Mouse (Mus musculus): ENCODE data around the gene Il33. TPM values are rescaled to one million over a fixed set of nuclear protein-coding genes. Genes with fewer than 3 reads are reported as not detected.

The Il33 gene
- 2.3 TPM in 2 replicates for polyA plus RNA-seq (2015; fragmentation: Nextera tagmentation; extraction: Ambion mirVana)

DNA sequence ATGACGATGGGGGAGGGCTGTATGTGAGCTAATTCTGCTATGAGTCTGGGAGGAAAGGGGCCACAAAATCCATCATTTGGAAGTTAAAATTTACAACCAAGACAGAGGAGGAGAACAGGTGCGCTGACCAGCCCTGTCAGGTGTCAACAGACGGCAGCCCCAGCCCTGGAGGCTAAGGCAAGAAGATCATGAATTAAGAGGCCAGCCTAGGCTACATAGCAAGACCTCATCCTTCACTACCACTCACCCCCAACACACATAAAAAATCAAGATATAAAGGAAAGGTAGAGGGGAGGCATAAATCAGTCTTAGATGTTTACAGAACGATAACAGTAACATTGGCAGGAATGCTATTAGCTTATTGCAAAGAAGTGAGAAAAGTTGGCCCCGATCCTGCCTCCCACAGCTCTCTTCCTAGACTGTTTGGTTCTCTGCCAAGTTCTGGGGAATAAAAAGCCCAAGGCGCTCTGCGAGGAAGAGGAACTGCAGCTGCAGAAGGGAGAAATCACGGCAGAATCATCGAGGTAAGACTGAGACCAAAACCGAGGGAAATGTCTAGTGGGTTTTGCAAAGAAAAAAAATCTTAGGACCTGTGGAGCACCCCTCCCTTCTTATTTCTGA, at the start of gene Il33:
Gene Il33 (plus strand): TSS at position 477 of the 621 bp plus-strand sequence.
- DNase-seq (ENCODE audit: low spot score) = no peak

DNA sequence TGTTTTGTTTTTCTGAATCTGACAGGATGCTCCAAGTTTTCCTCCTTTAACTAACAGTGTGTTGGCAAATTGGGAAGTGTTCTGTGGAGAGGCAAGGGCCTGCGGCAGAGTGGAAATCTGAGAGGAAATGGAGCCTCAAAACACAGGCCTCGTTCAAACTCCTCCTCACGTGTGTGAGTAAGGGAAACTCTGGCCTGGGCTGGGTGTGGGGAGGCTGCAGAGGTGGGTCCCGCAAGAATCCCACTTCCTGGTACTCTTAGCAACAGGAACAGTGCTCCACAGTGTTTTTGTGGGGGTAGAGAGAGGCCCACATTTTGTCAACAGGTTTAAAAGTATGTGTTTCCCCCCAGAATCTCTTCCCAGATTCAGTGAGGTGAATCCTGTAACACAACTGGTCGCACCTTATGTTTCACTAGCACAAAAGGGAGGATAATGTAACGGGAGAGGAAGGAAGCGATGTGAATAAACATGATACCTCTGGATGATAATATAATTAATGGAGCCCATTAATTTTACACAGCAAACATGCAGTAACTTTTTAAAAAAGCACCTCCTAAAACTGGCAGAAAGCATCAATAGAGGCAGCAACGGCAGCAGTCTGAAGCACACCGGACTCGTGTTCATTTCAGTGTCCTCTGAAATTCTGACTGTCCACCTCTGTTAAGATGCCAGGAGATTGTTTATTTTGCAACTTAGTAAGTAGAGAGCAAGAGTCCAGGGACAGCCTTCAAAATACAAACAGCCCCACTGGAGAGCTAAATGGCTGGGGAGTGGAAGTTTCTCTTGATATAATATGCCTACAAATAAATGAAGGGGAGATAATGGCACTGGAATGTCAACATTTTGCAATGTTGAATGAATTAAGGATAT, 47.3 kb upstream of the Il33 start:
- no peak for DNase-seq (ENCODE audit: low spot score)

DNA sequence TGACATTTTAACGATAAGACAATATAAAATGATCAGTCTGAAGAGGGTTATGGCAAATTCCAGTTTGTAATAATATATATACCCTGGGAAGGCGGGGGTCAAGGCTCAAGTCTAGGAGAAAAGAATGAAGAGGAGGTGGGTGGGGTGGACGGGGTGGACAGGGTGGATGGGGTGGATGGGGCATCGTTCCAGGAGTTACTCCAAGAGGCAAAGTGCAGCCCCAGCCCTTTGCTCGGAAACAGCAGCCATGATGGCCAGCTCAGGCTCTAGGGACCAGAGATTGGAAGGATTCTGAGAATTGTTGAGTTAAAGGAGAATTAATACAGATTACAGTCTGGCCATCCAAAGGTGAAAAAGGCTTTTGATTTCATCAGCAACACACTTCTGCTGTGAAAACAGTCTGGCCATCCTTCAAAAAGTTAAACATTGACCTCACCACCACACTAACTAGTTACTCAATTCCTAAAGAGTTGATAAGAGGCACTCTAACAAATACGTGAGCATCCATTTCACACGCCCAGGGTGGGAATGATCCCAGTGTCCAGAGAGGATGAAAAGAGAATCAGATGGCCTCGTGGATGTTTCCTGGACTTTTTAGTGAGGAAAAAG, 45.9 kb upstream of the Il33 start:
- DNase-seq (ENCODE audit: low spot score) = no peak

- DNase-seq (ENCODE audit: low spot score) = no peak
Measured at GRCm38 (mm10) chr19:29880918-29881317, 44.0 kb upstream of the Il33 start.

DNA sequence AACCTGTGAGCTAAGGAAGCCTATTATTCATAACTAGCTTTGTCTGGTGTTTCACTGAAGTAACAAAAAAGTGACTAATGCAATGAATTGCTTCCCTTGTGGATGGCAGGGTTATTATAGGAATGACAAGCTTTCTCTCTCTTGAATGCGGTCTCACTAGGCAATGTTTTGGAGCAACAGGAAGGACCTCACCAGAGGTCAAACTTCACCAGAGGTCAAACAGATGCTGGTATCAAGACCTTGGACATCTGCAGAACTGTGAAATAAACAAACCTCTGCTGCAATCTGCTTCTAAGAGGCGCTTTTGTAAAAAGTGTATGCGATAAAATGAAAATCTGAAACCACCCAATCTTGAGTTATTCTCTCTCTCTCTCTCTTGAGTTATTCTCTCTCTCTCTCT, 42.2 kb upstream of the Il33 start:
- DNase-seq (ENCODE audit: low spot score) = no peak

GRCm38 (mm10) chr19:29885548-29885947, 39.4 kb upstream of the Il33 start:
- DNase-seq (ENCODE audit: low spot score) = no peak

- DNase-seq (ENCODE audit: low spot score) = no peak
Measured at GRCm38 (mm10) chr19:29887476-29887875, 37.4 kb upstream of the Il33 start.

DNA sequence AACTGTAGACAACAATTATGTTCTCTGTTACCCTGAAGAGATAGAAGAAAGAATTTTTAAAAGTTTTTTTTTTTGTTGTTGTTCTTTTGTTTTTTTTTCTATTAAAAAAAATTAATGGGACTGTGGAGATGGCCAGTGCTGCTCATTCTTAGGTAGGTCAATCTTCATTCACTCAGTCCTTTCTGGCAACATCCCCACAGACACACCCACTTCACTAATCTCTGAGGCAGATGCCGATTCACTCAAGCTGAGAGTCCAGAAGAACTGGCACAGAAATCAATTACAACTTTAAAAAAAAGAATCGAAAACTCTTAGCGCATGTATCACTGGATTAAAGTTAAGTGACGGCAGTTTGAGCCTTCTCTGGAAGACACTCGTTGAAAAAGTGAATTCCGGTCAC, 36.0 kb upstream of the Il33 start:
- DNase-seq (ENCODE audit: low spot score) = no peak

DNA sequence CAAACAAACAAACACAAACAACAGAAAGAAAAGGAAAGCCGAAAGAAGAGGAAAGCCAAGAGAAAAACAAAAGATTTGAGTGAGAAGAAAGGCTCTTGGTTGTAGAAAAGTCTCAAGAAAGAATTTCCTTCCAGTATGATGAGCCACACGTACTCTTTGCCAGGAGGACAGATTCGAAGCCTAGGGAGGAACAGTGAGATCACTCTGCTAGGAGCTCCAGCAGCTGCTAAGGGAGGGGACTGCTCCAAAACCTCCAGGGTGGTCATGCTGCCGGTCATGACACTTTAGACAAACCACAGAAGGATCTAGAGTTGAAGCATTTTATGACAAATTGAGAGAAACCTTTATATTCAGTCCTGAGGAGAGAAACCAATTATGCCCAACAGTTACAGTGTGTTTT, 32.9 kb upstream of the Il33 start:
- DNase-seq (ENCODE audit: low spot score) = no peak

GRCm38 (mm10) chr19:29892786-29893185, 32.1 kb upstream of the Il33 start:
- no peak for DNase-seq (ENCODE audit: low spot score)

DNA sequence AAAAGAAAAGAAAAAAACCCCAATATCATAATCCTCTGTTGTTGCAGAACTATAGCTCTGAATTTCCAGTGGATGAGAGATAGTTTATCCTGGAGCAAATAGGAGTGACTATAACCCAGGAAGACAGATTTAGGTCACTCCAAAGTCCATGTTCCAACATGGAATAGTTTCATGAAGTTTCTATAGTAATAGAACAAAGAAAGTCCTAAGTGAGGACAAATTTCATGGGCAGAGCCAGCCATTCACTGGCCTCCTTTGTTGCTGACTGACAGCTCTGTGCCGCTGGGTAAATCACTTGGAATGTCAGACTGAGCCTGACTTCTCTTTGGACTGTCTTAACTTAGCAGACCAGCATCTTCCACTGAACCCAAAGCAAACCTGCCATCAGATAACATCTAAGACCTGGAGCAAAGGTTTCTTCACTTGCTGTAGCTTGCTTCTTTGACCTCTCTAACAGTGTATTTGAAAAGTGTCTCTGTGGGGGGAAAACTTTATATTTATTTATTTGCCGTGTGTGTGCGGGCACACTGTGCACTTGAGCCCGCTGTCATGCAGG, 31.1 kb upstream of the Il33 start:
- DNase-seq (ENCODE audit: low spot score) = no peak

- no peak for DNase-seq (ENCODE audit: low spot score)
Measured at GRCm38 (mm10) chr19:29894381-29894780, 30.5 kb upstream of the Il33 start.

GRCm38 (mm10) chr19:29895047-29895446, 29.9 kb upstream of the Il33 start:
- DNase-seq (ENCODE audit: low spot score) = no peak

DNA sequence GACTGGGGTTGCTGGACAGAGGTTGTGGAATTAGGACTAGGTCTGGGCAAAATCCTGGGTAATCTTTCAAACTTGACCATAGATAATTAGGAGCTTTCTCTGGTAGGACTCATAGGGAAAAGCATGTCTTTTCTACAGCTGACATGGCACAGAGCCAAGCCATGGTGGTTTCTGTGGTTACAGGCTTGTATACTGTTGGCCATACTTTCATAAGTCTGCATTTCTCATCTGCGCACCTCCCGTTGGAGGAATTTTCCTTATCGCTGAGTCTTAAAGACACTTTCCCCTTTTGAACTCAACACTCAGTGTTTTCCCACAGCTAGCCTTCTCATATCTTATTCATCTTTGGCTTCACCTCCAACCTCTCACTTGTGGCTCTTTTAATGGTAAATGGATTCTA, 24.6 kb upstream of the Il33 start:
- DNase-seq (ENCODE audit: low spot score) = no peak

GRCm38 (mm10) chr19:29902343-29903070, 22.4 kb upstream of the Il33 start:
- DNase-seq (ENCODE audit: low spot score) = no peak

DNA sequence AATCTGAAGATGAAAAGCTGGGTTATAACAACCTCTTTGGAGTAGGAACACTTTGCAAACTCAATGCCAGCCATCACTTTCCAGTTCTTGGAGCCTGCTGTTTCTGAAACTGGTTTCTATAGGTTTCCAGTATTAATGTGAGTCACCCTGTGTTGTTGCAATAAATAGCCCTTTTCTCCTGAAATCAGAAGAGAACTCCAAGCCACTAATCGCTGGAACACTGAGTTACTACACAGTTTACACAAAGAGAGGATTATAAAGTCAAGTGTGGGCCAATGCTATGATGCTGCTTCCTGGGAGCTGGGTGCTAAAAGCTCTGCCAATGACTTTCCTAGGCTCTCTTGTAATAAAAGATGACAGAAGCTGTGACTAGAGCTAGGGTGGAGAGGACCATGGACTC, 19.0 kb upstream of the Il33 start:
- no peak for DNase-seq (ENCODE audit: low spot score)

GRCm38 (mm10) chr19:29909166-29909565, 15.7 kb upstream of the Il33 start:
- no peak for DNase-seq (ENCODE audit: low spot score)

- DNase-seq (ENCODE audit: low spot score) = no peak
Measured at GRCm38 (mm10) chr19:29911919-29912318, 13.0 kb upstream of the Il33 start.

DNA sequence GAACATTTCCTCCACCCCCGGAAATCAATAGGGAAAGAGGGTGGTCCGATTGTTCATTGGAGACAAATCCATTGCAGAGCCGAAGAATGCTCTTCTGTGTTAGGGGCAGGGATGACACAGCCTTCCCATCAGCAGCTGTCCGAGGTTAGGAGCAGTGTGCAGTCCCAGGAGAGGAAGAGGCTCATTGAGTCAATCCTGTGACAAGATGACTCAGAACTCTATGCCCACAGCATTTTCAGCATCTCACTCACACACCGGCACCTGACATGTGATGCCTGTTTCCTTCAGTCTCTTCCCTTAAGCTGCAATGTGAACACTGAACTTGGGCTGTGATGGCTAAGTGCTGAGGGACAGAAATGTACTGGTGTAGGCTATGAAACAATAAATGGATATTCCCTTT, 7.5 kb upstream of the Il33 start:
- DNase-seq (ENCODE audit: low spot score) = no peak

GRCm38 (mm10) chr19:29926101-29926755, 1.3 kb downstream of the Il33 start:
- DNase-seq (ENCODE audit: low spot score) = no peak

GRCm38 (mm10) chr19:29930296-29930695, 5.4 kb downstream of the Il33 start:
- no peak for DNase-seq (ENCODE audit: low spot score)
